Mouse (Mus musculus): Measurements from ENCODE around the gene Ttc23l.

DNA sequence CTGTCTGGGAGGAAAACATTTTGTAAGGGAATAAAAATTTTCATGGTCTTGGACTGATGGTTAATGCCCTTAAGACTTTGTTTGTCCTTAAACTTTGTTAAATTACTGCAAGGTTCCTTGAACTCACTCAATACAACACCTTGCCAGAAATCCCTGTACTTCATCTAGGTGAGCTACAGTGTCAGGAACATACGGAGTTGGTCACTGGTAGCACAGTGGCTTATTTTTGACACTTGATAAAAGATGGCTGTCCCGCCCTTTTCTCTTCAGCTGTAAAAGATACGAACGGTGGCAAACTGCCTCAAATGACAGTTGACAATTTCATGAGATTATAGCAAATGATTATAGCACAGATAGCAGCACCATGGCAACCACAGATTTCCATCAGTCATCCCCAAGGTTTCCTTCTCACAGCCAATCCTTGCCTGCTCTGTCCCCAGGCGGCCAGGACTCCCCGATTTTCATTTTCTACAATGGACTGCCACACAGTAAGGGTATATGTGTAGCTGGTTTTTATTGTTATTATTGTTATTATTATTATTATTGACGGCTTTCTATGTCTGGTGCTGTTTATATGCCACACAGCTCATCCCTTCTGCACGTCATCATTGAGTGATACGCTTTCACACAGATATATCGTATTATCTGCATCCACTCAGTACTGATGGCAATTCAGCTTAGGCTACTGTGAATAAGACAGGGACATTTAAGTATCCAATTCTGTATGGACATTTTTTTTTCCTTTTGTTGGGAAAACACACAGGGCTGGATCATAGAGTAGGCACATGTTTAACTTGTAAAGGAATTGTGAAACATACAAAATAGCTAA is 26.1 kb upstream of the Ttc23l start:
- TF ChIP-seq POLR2A (IDR thresholded peaks at IDR 0.05; ENCODE audit: control insufficient read depth, low read depth, low read length) (no peak), CTCF (IDR thresholded peaks at IDR 0.05; ENCODE audit: control insufficient read depth, insufficient read depth, insufficient replicate concordance, low read depth, low read length) (no peak)
